Mouse (Mus musculus): ENCODE measurements around the gene Tgfbr3. TPM values are rescaled to one million over a fixed set of nuclear protein-coding genes. Genes with fewer than 3 reads are reported as not detected.

Tgfbr3 gene
- polyA plus RNA-seq, 1 experiment from 2014 or later: 2.2 TPM

DNA sequence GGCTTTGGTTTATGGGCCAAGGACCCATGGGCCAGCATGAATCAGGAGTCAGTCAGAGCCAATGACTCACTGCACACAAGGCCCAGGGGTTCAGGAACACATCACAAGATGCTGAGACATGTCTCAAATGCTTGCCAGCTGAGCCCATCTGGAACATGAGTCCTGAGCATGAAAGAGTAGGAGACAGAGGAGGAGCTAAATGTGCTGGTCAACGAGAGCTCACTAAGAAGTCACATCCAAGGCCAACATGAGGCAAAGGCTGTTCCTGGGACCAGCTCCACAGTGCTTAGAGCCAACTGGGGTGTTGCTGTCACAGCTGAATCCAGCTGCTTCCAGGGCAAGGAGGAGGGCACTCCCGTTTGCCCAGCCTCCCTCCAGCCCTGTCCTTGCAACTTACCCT lies 202.1 kb downstream of the Tgfbr3 start:
- peaks cover 9% of the 10 kb centered on the region for H3K4me1 ChIP-seq (replicated peaks; ENCODE audit: control insufficient read depth, insufficient read depth, low read length)

GRCm38 (mm10) chr5:107086166-107086565 lies 203.3 kb downstream of the Tgfbr3 start:
- peaks cover 12% of the 10 kb centered on the region for H3K27me3 ChIP-seq (replicated peaks; ENCODE audit: control insufficient read depth, insufficient read depth, low read length)
- H3K36me3 ChIP-seq (ENCODE audit: control insufficient read depth, insufficient read depth): no peaks in the 10 kb centered on the region
- peaks cover 9% of the 10 kb centered on the region for H3K4me1 ChIP-seq (replicated peaks; ENCODE audit: control insufficient read depth, insufficient read depth, low read length)
- ATAC-seq: no peak
- H3K9me3 ChIP-seq (ENCODE audit: control insufficient read depth, low read length): no peaks in the 10 kb centered on the region
- no peak overlapping the region for H3K9ac ChIP-seq (replicated peaks; ENCODE audit: low read depth, low read length)
- 84% methylated on average over 5 of the region's 5 CpGs for WGBS
- no peak overlapping the region for H3K4me3 ChIP-seq (replicated peaks; ENCODE audit: low read length)
- H3K27ac ChIP-seq (ENCODE audit: low read length): no peak overlapping the region
- H3K4me2 ChIP-seq (ENCODE audit: low read length): no peak overlapping the region

More for the DNA sequence above, 202.1 kb downstream of the Tgfbr3 start:
- H3K4me2 ChIP-seq (ENCODE audit: low read length): no peak overlapping the region
- WGBS: 67% methylated on average over 2 of the region's 2 CpGs
- no peaks in the 10 kb centered on the region for H3K9me3 ChIP-seq (ENCODE audit: control insufficient read depth, low read length)
- H3K27me3 ChIP-seq (replicated peaks; ENCODE audit: control insufficient read depth, insufficient read depth, low read length): peaks cover 12% of the 10 kb centered on the region
- H3K36me3 ChIP-seq (ENCODE audit: control insufficient read depth, insufficient read depth): no peaks in the 10 kb centered on the region
- no peak for ATAC-seq
- H3K27ac ChIP-seq (ENCODE audit: low read length): no peak overlapping the region
- H3K9ac ChIP-seq (replicated peaks; ENCODE audit: low read depth, low read length): no peak overlapping the region
- no peak overlapping the region for H3K4me3 ChIP-seq (replicated peaks; ENCODE audit: low read length)

GRCm38 (mm10) chr5:107084431-107084830 lies 205.0 kb downstream of the Tgfbr3 start:
- no peaks in the 10 kb centered on the region for H3K36me3 ChIP-seq (ENCODE audit: control insufficient read depth, insufficient read depth)
- ATAC-seq: no peak
- H3K9ac ChIP-seq (replicated peaks; ENCODE audit: low read depth, low read length): no peak overlapping the region
- H3K4me1 ChIP-seq (replicated peaks; ENCODE audit: control insufficient read depth, insufficient read depth, low read length): peaks cover 9% of the 10 kb centered on the region
- no peaks in the 10 kb centered on the region for H3K9me3 ChIP-seq (ENCODE audit: control insufficient read depth, low read length)
- WGBS: 92% methylated on average over 4 of the region's 4 CpGs
- no peak overlapping the region for H3K4me2 ChIP-seq (ENCODE audit: low read length)
- no peak overlapping the region for H3K4me3 ChIP-seq (replicated peaks; ENCODE audit: low read length)
- peaks cover 7% of the 10 kb centered on the region for H3K27me3 ChIP-seq (replicated peaks; ENCODE audit: control insufficient read depth, insufficient read depth, low read length)
- H3K27ac ChIP-seq (ENCODE audit: low read length): no peak overlapping the region

GRCm38 (mm10) chr5:107082011-107082410 lies 207.4 kb downstream of the Tgfbr3 start:
- WGBS: 86% methylated on average over 3 of the region's 3 CpGs

GRCm38 (mm10) chr5:107080986-107081624 lies 208.3 kb downstream of the Tgfbr3 start:
- H3K27ac ChIP-seq (ENCODE audit: low read length): no peak overlapping the region
- H3K4me2 ChIP-seq (ENCODE audit: low read length): no peak overlapping the region
- no peaks in the 10 kb centered on the region; the same call in 1 of the 2 replicates for H3K27me3 ChIP-seq (replicated peaks; ENCODE audit: control insufficient read depth, insufficient read depth, low read length)
- H3K36me3 ChIP-seq (ENCODE audit: control insufficient read depth, insufficient read depth): no peaks in the 10 kb centered on the region
- peaks cover 5% of the 10 kb centered on the region for H3K4me1 ChIP-seq (replicated peaks; ENCODE audit: control insufficient read depth, insufficient read depth, low read length)
- 44% methylated on average over 12 of the region's 12 CpGs for WGBS
- no peaks in the 10 kb centered on the region for H3K9me3 ChIP-seq (ENCODE audit: control insufficient read depth, low read length)
- H3K4me3 ChIP-seq (replicated peaks; ENCODE audit: low read length): no peak overlapping the region
- H3K9ac ChIP-seq (replicated peaks; ENCODE audit: low read depth, low read length): no peak overlapping the region
- no peak for ATAC-seq

More at GRCm38 (mm10) chr5:107082011-107082410, 207.4 kb downstream of the Tgfbr3 start:
- no peak overlapping the region for H3K27ac ChIP-seq (ENCODE audit: low read length)
- no peak for ATAC-seq
- no peak overlapping the region for H3K9ac ChIP-seq (replicated peaks; ENCODE audit: low read depth, low read length)
- peaks cover under 1% of the 10 kb centered on the region for H3K27me3 ChIP-seq (replicated peaks; ENCODE audit: control insufficient read depth, insufficient read depth, low read length)
- no peaks in the 10 kb centered on the region for H3K36me3 ChIP-seq (ENCODE audit: control insufficient read depth, insufficient read depth)
- no peak overlapping the region for H3K4me3 ChIP-seq (replicated peaks; ENCODE audit: low read length)
- H3K4me2 ChIP-seq (ENCODE audit: low read length): no peak overlapping the region
- peaks cover 5% of the 10 kb centered on the region for H3K4me1 ChIP-seq (replicated peaks; ENCODE audit: control insufficient read depth, insufficient read depth, low read length)
- no peaks in the 10 kb centered on the region for H3K9me3 ChIP-seq (ENCODE audit: control insufficient read depth, low read length)

DNA sequence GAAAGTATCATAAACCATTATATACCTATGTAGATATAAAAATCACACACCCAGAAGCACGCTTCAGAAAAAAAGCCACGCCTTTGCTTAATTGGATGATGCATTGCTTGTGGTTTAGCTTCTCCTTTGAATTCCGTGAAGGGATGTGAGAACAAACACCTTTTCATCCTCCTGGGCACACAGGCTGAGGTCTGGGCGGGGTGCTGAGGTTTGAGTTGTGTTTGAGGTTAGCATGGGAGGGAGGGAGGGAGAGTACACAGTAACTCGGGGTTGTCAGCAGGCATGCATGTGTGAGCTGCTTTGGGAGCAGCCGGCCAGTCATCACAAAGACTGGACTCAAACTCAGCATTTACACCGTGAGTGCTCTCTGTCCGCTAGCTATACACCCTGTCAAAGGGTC lies 209.5 kb downstream of the Tgfbr3 start:
- no peak overlapping the region for H3K9ac ChIP-seq (replicated peaks; ENCODE audit: low read depth, low read length)
- no peaks in the 10 kb centered on the region for H3K9me3 ChIP-seq (ENCODE audit: control insufficient read depth, low read length)
- H3K4me2 ChIP-seq (ENCODE audit: low read length): no peak overlapping the region
- peaks cover 5% of the 10 kb centered on the region for H3K4me1 ChIP-seq (replicated peaks; ENCODE audit: control insufficient read depth, insufficient read depth, low read length)
- H3K27me3 ChIP-seq (replicated peaks; ENCODE audit: control insufficient read depth, insufficient read depth, low read length): no peaks in the 10 kb centered on the region; the same call in 1 of the 2 replicates
- WGBS: 40% methylated on average over 8 of the region's 8 CpGs
- H3K4me3 ChIP-seq (replicated peaks; ENCODE audit: low read length): no peak overlapping the region
- no peak for ATAC-seq
- no peak overlapping the region for H3K27ac ChIP-seq (ENCODE audit: low read length)
- no peaks in the 10 kb centered on the region for H3K36me3 ChIP-seq (ENCODE audit: control insufficient read depth, insufficient read depth)

- 31% methylated on average over 11 of the region's 11 CpGs for WGBS
- H3K9ac ChIP-seq (replicated peaks; ENCODE audit: low read depth, low read length): 0 out of 2 replicates have a peak overlapping the region, but pooled peaks have one; percentile 17
- H3K4me1 ChIP-seq (replicated peaks; ENCODE audit: control insufficient read depth, insufficient read depth, low read length): peaks cover 5% of the 10 kb centered on the region
- no peaks in the 10 kb centered on the region for H3K9me3 ChIP-seq (ENCODE audit: control insufficient read depth, low read length)
- no peaks in the 10 kb centered on the region for H3K36me3 ChIP-seq (ENCODE audit: control insufficient read depth, insufficient read depth)
- no peaks in the 10 kb centered on the region for H3K27me3 ChIP-seq (replicated peaks; ENCODE audit: control insufficient read depth, insufficient read depth, low read length)
- no peak overlapping the region for H3K27ac ChIP-seq (ENCODE audit: low read length)
- H3K4me2 ChIP-seq (ENCODE audit: low read length): no peak overlapping the region
- ATAC-seq: peak; percentile 59
- no peak overlapping the region for H3K4me3 ChIP-seq (replicated peaks; ENCODE audit: low read length)
Observed at GRCm38 (mm10) chr5:107079146-107079638, 210.2 kb downstream of the Tgfbr3 start.

- no peak for ATAC-seq
- Histone ChIP-seq H3K4me2 (ENCODE audit: low read length) (no peak overlapping the region), H3K9me3 (ENCODE audit: control insufficient read depth, low read length) (no peaks in the 10 kb centered on the region), H3K4me3 (replicated peaks; ENCODE audit: low read length) (no peak overlapping the region), H3K36me3 (ENCODE audit: control insufficient read depth, insufficient read depth) (no peaks in the 10 kb centered on the region), H3K4me1 (replicated peaks; ENCODE audit: control insufficient read depth, insufficient read depth, low read length) (peaks cover 5% of the 10 kb centered on the region), H3K27ac (ENCODE audit: low read length) (no peak overlapping the region), H3K27me3 (replicated peaks; ENCODE audit: control insufficient read depth, insufficient read depth, low read length) (no peaks in the 10 kb centered on the region), H3K9ac (replicated peaks; ENCODE audit: low read depth, low read length) (no peak overlapping the region)
- 99% methylated on average over 3 of the region's 3 CpGs for WGBS
Observed at GRCm38 (mm10) chr5:107078361-107078760, 211.1 kb downstream of the Tgfbr3 start.

- H3K36me3 ChIP-seq (ENCODE audit: control insufficient read depth, insufficient read depth): no peaks in the 10 kb centered on the region
- H3K27me3 ChIP-seq (replicated peaks; ENCODE audit: control insufficient read depth, insufficient read depth, low read length): no peaks in the 10 kb centered on the region
- WGBS: 95% methylated on average over 7 of the region's 7 CpGs
- ATAC-seq: no peak
- H3K9me3 ChIP-seq (ENCODE audit: control insufficient read depth, low read length): no peaks in the 10 kb centered on the region
- no peak overlapping the region for H3K9ac ChIP-seq (replicated peaks; ENCODE audit: low read depth, low read length)
- H3K4me3 ChIP-seq (replicated peaks; ENCODE audit: low read length): no peak overlapping the region
- H3K27ac ChIP-seq (ENCODE audit: low read length): no peak overlapping the region
- peaks cover 5% of the 10 kb centered on the region for H3K4me1 ChIP-seq (replicated peaks; ENCODE audit: control insufficient read depth, insufficient read depth, low read length)
- H3K4me2 ChIP-seq (ENCODE audit: low read length): no peak overlapping the region
Observed at GRCm38 (mm10) chr5:107077900-107078299, 211.5 kb downstream of the Tgfbr3 start.

Measured in forebrain, embryonic 16.5 days (tissue).